Mouse (Mus musculus) left cerebral cortex, adult 18-20 months (tissue): ENCODE measurements around the gene Cwc22. TPM values are rescaled to one million over a fixed set of nuclear protein-coding genes. Genes with fewer than 3 reads are reported as not detected.

Experiments used
- DNase-seq, 2 experiments: peaks; one replicate each; pipeline ENCODE4 v3.0.0; 2021 to 2022; ENCODE audit warnings: low spot score in 2 of 2, mixed read lengths in 1 of 2
- total RNA-seq, 2 experiments: library from RNA; stranded (reverse); gene quantifications; 2 replicates each; pipeline ENCODE4 v1.2.3; 2021

The Cwc22 gene
- total RNA-seq, 2 experiments from 2014 or later, result 27.3 to 29.3 TPM

GRCm38 (mm10) chr2:77877156-77877855 lies 68.9 kb downstream of the Cwc22 start:
- no peak for DNase-seq

GRCm38 (mm10) chr2:77876331-77876730 lies 69.8 kb downstream of the Cwc22 start:
- no peak for DNase-seq

GRCm38 (mm10) chr2:77875516-77875915 lies 70.7 kb downstream of the Cwc22 start:
- no peak for DNase-seq

- DNase-seq, result no peak
These were observed 71.5 kb downstream of the Cwc22 start for GRCm38 (mm10) chr2:77874678-77875077.

GRCm38 (mm10) chr2:77873806-77874205 lies 72.4 kb downstream of the Cwc22 start:
- no peak for DNase-seq

GRCm38 (mm10) chr2:77872676-77873075 lies 73.5 kb downstream of the Cwc22 start:
- no peak for DNase-seq

- DNase-seq, result no peak
These were observed 75.0 kb downstream of the Cwc22 start for GRCm38 (mm10) chr2:77871146-77871545.

GRCm38 (mm10) chr2:77869729-77870280 lies 76.4 kb downstream of the Cwc22 start:
- no peak for DNase-seq

- DNase-seq, result peak; percentile 25 to 46
These were observed 82.2 kb downstream of the Cwc22 start for GRCm38 (mm10) chr2:77863934-77864333.

GRCm38 (mm10) chr2:77863522-77863921 lies 82.7 kb downstream of the Cwc22 start:
- DNase-seq, result peak; percentile 49 to 50

GRCm38 (mm10) chr2:77841464-77841863 lies 104.7 kb downstream of the Cwc22 start:
- peak; percentile 28 to 61 for DNase-seq

GRCm38 (mm10) chr2:77839587-77839986 lies 106.6 kb downstream of the Cwc22 start:
- DNase-seq, result no peak

GRCm38 (mm10) chr2:77838688-77839087 lies 107.5 kb downstream of the Cwc22 start:
- DNase-seq, result no peak

- DNase-seq, result no peak
These were observed 110.4 kb downstream of the Cwc22 start for GRCm38 (mm10) chr2:77835781-77836180.

Other genes with a start within 250 kb of the Cwc22 start
- gene Zfp385b, start 126.7 kb downstream of the Cwc22 start, total RNA-seq, result 10 to 100 TPM; 48.2 to 49.2 TPM